Mouse (Mus musculus): Measurements from ENCODE around the gene Cdk12.

- TF ChIP-seq POLR2AphosphoS2 (IDR thresholded peaks at IDR 0.05; ENCODE audit: low read depth, low read length) (no peak), EP300 (IDR thresholded peaks at IDR 0.05; ENCODE audit: low read length) (no peak), NELFE (IDR thresholded peaks at IDR 0.05; ENCODE audit: low read depth, low read length) (no peak), ETS1 (conservative IDR thresholded peaks at IDR 0.05; ENCODE audit: low read depth, low read length) (no peak), MAX (IDR thresholded peaks at IDR 0.05; ENCODE audit: low read length) (no peak), ELF1 (IDR thresholded peaks at IDR 0.05; ENCODE audit: low read depth, low read length) (no peak), CHD1 (IDR thresholded peaks at IDR 0.05; ENCODE audit: low read depth, low read length) (no peak), JUND (conservative IDR thresholded peaks at IDR 0.05; ENCODE audit: low read depth, low read length) (no peak), ZKSCAN1 (IDR thresholded peaks at IDR 0.05; ENCODE audit: borderline replicate concordance, low read depth, low read length) (no peak), TCF12 (IDR thresholded peaks at IDR 0.05; ENCODE audit: low read depth, low read length) (no peak)
Observed at GRCm38 (mm10) chr11:98266699-98267402, 64.0 kb downstream of the Cdk12 start.
